Mouse (Mus musculus): ENCODE results near the gene Igdcc4. TPM values are rescaled to one million over a fixed set of nuclear protein-coding genes. Genes with fewer than 3 reads are reported as not detected.
A peak's percentile ranks its signal among the peaks of the same experiment; 100 is the strongest.
"Not testable (repeated sequence)": the region's sequence is repeated elsewhere in the genome, so short reads cannot be mapped to it uniquely, and the experiment has no call there.

Igdcc4 gene
- total RNA-seq (2021) = 10 to 100 TPM; 26.4 to 27.3 TPM
- long read RNA-seq, experiment 1, full-length matches to known transcripts = 4 of 14 reads
- long read RNA-seq, experiment 1, partial matches to known transcripts = 0 of 14 reads
- long read RNA-seq, experiment 1, other reads (novel, unspliced or antisense) = 10 of 14 reads
- long read RNA-seq, experiment 2, full-length matches to known transcripts = 3 of 14 reads
- long read RNA-seq, experiment 2, partial matches to known transcripts = 5 of 14 reads
- long read RNA-seq, experiment 2, other reads (novel, unspliced or antisense) = 6 of 14 reads

GRCm38 (mm10) chr9:65100991-65101685, at the start of gene Igdcc4:
Gene Igdcc4, plus strand, starts transcription at chr9:65101486.
- DNase-seq = no peak

- no peak for DNase-seq
Measured at GRCm38 (mm10) chr9:65064251-65064650, 37.0 kb upstream of the Igdcc4 start.

GRCm38 (mm10) chr9:65070587-65070986, 30.7 kb upstream of the Igdcc4 start:
- DNase-seq = no peak

GRCm38 (mm10) chr9:65073555-65073954, 27.7 kb upstream of the Igdcc4 start:
- no peak for DNase-seq

GRCm38 (mm10) chr9:65074251-65074650, 27.0 kb upstream of the Igdcc4 start:
- DNase-seq = no peak

- no peak for DNase-seq
Measured at GRCm38 (mm10) chr9:65074855-65075493, 26.3 kb upstream of the Igdcc4 start.

GRCm38 (mm10) chr9:65077536-65077935, 23.8 kb upstream of the Igdcc4 start:
- DNase-seq = peak; percentile 84

GRCm38 (mm10) chr9:65080141-65080540, 21.1 kb upstream of the Igdcc4 start:
- not testable (repeated sequence) for DNase-seq

GRCm38 (mm10) chr9:65083075-65083765, 18.1 kb upstream of the Igdcc4 start:
- DNase-seq = no peak

GRCm38 (mm10) chr9:65084198-65084807, 17.0 kb upstream of the Igdcc4 start:
- DNase-seq = no peak

GRCm38 (mm10) chr9:65085270-65085669, 16.0 kb upstream of the Igdcc4 start:
- no peak for DNase-seq

- no peak for DNase-seq
Measured at GRCm38 (mm10) chr9:65086801-65087200, 14.5 kb upstream of the Igdcc4 start.

GRCm38 (mm10) chr9:65087490-65087889, 13.8 kb upstream of the Igdcc4 start:
- no peak for DNase-seq

- DNase-seq = peak; percentile 80
Measured at GRCm38 (mm10) chr9:65094237-65094636, 7.0 kb upstream of the Igdcc4 start.

GRCm38 (mm10) chr9:65101686-65102376, 545 bp downstream of the Igdcc4 start:
- peak; percentile 63 for DNase-seq

- DNase-seq = peak; percentile 43
Measured at GRCm38 (mm10) chr9:65102377-65103172, 1.3 kb downstream of the Igdcc4 start.

GRCm38 (mm10) chr9:65103173-65103752, 2.0 kb downstream of the Igdcc4 start:
- no peak for DNase-seq

- DNase-seq = no peak
Measured at GRCm38 (mm10) chr9:65106821-65107220, 5.5 kb downstream of the Igdcc4 start.

GRCm38 (mm10) chr9:65107893-65108292, 6.6 kb downstream of the Igdcc4 start:
- DNase-seq = no peak
